Mouse (Mus musculus) gastrocnemius, postnatal 36 days (tissue): Measurements from ENCODE around the gene Rps19bp1. TPM values are rescaled to one million over a fixed set of nuclear protein-coding genes. Genes with fewer than 3 reads are reported as not detected.
A peak's percentile ranks its signal among the peaks of the same experiment; 100 is the strongest.

Experiments used
- DNase-seq, 2 experiments: peaks; one replicate each; pipeline ENCODE4 v3.0.0; 2022
- intact Hi-C: fragments of 180-260 bp; cut with DNase I; formaldehyde crosslinking; loops from one replicate; pipeline ENCODE4 v1.15.1; 2025
- total RNA-seq, 2 experiments: library from RNA; stranded (reverse); gene quantifications; 2 replicates each; pipeline ENCODE4 v1.2.3; 2021

The Rps19bp1 gene
- total RNA-seq, 2 experiments from 2014 or later: 11.6 to 12.4 TPM

- intact Hi-C loops: no loop called here
- peak in 1 of 2 experiments; percentile 29 for DNase-seq
Measured at GRCm38 (mm10) chr15:80258240-80259170, 5.6 kb downstream of the Rps19bp1 start.

- intact Hi-C loops: no loop called here
- DNase-seq: no peak
Measured at GRCm38 (mm10) chr15:80257602-80258239, 6.4 kb downstream of the Rps19bp1 start.

GRCm38 (mm10) chr15:80256656-80257601 lies 7.2 kb downstream of the Rps19bp1 start:
- no peak for DNase-seq
- intact Hi-C loops: no loop called here

GRCm38 (mm10) chr15:80256242-80256641 lies 7.9 kb downstream of the Rps19bp1 start:
- intact Hi-C loops: no loop called here
- no peak for DNase-seq

GRCm38 (mm10) chr15:80255646-80256121 lies 8.4 kb downstream of the Rps19bp1 start:
- DNase-seq: peak; percentile 79
- intact Hi-C loops: no loop called here

- intact Hi-C loops: no loop called here
Measured at GRCm38 (mm10) chr15:80254847-80255645, 9.1 kb downstream of the Rps19bp1 start, which contains the start of gene Atf4. Atf4 (plus strand) TSS chr15:80255184.

GRCm38 (mm10) chr15:80254207-80254606 lies 9.9 kb downstream of the Rps19bp1 start:
- no peak for DNase-seq
- intact Hi-C loops: no loop called here

More at GRCm38 (mm10) chr15:80254847-80255645, 9.1 kb downstream of the Rps19bp1 start, which contains the start of gene Atf4:
- peak; percentile 97 to 99 for DNase-seq

GRCm38 (mm10) chr15:80253530-80253929 lies 10.6 kb downstream of the Rps19bp1 start:
- intact Hi-C loops: no loop called here
- no peak for DNase-seq

GRCm38 (mm10) chr15:80250586-80250985 lies 13.5 kb downstream of the Rps19bp1 start:
- DNase-seq: no peak
- intact Hi-C loops: no loop called here

GRCm38 (mm10) chr15:80249672-80250071 lies 14.4 kb downstream of the Rps19bp1 start:
- DNase-seq: no peak

GRCm38 (mm10) chr15:80248596-80248995 lies 15.5 kb downstream of the Rps19bp1 start:
- intact Hi-C loops: no loop called here
- no peak for DNase-seq

More at GRCm38 (mm10) chr15:80249672-80250071, 14.4 kb downstream of the Rps19bp1 start:
- intact Hi-C loops: no loop called here

- no peak for DNase-seq
- intact Hi-C loops: no loop called here
Measured at GRCm38 (mm10) chr15:80248135-80248534, 16.0 kb downstream of the Rps19bp1 start.

GRCm38 (mm10) chr15:80235535-80235934 lies 28.6 kb downstream of the Rps19bp1 start, which contains the start of gene AC140267.1:
AC140267.1 (plus strand) TSS chr15:80235835.
- intact Hi-C loops: loop anchor here (10.0 kb wide), 1 partner anchor 301 kb away; no protein-coding TSS in a partner anchor

GRCm38 (mm10) chr15:80233733-80234509 lies 30.2 kb downstream of the Rps19bp1 start, which contains the start of gene Mief1:
Mief1 (plus strand) TSS chr15:80234018.
- DNase-seq: peak; percentile 96 to 97
- intact Hi-C loops: loop anchor here (10.0 kb wide), 1 partner anchor 299 kb away; no protein-coding TSS in a partner anchor

More at GRCm38 (mm10) chr15:80235535-80235934, 28.6 kb downstream of the Rps19bp1 start, which contains the start of gene AC140267.1:
- no peak for DNase-seq

- no peak for DNase-seq
- intact Hi-C loops: loop anchor here (10.0 kb wide), 1 partner anchor 298 kb away; no protein-coding TSS in a partner anchor
Measured at GRCm38 (mm10) chr15:80233053-80233452, 31.1 kb downstream of the Rps19bp1 start.

GRCm38 (mm10) chr15:80232331-80232730 lies 31.8 kb downstream of the Rps19bp1 start:
- intact Hi-C loops: loop anchor here (10.0 kb wide), 1 partner anchor 298 kb away; no protein-coding TSS in a partner anchor
- no peak for DNase-seq

- intact Hi-C loops: no loop called here
- DNase-seq: no peak
Measured at GRCm38 (mm10) chr15:80228071-80228800, 35.9 kb downstream of the Rps19bp1 start.
